Mouse (Mus musculus) lung, postnatal 0 days (tissue): Measurements from ENCODE around the gene Polr3h.

ENCODE experiments used
- CTCF ChIP-seq: IDR thresholded peaks from 2 replicates; pipeline ENCODE4 v1.5.1; 2016; ENCODE audit warnings: antibody characterized with exemption, mild to moderate bottlenecking
- EP300 ChIP-seq: IDR thresholded peaks from 2 replicates; pipeline ENCODE4 v1.6.1; 2016; ENCODE audit warnings: antibody characterized with exemption, mild to moderate bottlenecking, control low read depth

DNA sequence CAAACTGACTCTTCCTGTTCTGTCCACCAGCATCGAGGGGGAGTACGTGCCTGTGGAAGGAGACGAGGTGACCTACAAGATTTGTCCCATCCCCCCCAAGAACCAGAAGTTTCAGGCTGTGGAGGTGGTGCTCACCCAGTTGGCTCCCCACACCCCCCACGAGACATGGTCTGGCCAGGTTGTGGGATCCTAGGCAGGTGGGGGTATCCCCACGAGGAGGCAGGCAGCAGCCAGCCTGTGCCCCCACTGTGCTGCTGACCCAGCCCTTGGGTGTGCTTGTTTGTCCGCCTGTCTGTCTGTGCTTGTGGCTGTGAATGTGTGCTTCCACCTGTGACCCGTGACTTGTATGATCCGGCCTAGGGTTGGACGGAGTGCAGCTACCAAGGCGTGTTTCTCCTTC lies 23.0 kb upstream of the Polr3h start:
- no peak for TF ChIP-seq CTCF
- no peak for TF ChIP-seq EP300
